Mouse (Mus musculus): ENCODE measurements around the gene Mvb12b. TPM values are rescaled to one million over a fixed set of nuclear protein-coding genes. Genes with fewer than 3 reads are reported as not detected.

Mvb12b gene
- polyA plus RNA-seq, 1 experiment, result 13.6 TPM

GRCm38 (mm10) chr2:33788851-33789250 lies 98.9 kb downstream of the Mvb12b start:
- Histone ChIP-seq H3K36me3 (ENCODE audit: control insufficient read depth, insufficient read depth, low read length) (no peaks in the 10 kb centered on the region), H3K4me1 (ENCODE audit: control insufficient read depth, insufficient read depth, insufficient read length) (no peaks in the 10 kb centered on the region), H3K4me3 (ENCODE audit: extremely low read depth, insufficient read depth, insufficient read length) (no peak overlapping the region), H3K27ac (ENCODE audit: insufficient read depth, low read length) (no peak overlapping the region), H3K27me3 (ENCODE audit: control insufficient read depth, insufficient read depth, low read length) (no peaks in the 10 kb centered on the region)
- TF ChIP-seq POLR2A (IDR thresholded peaks at IDR 0.05; ENCODE audit: low read depth, low read length) (no peak), CTCF (IDR thresholded peaks at IDR 0.05; ENCODE audit: extremely low read depth, insufficient read depth, insufficient read length, insufficient replicate concordance) (no peak)
- 94% methylated on average over 7 of the region's 7 CpGs for WGBS
- DNase-seq (ENCODE audit: low read depth in 1 of 2, low spot score in 2 of 2), result no peak

GRCm38 (mm10) chr2:33788131-33788530 lies 99.6 kb downstream of the Mvb12b start:
- H3K36me3 ChIP-seq (ENCODE audit: control insufficient read depth, insufficient read depth, low read length), result no peaks in the 10 kb centered on the region
- WGBS, result 92% methylated on average over 13 of the region's 13 CpGs
- no peaks in the 10 kb centered on the region for H3K27me3 ChIP-seq (ENCODE audit: control insufficient read depth, insufficient read depth, low read length)
- DNase-seq (ENCODE audit: low read depth in 1 of 2, low spot score in 2 of 2), result no peak
- no peaks in the 10 kb centered on the region for H3K4me1 ChIP-seq (ENCODE audit: control insufficient read depth, insufficient read depth, insufficient read length)
- no peak overlapping the region for H3K27ac ChIP-seq (ENCODE audit: insufficient read depth, low read length)
- no peak overlapping the region for H3K4me3 ChIP-seq (ENCODE audit: extremely low read depth, insufficient read depth, insufficient read length)
- TF ChIP-seq CTCF (IDR thresholded peaks at IDR 0.05; ENCODE audit: extremely low read depth, insufficient read depth, insufficient read length, insufficient replicate concordance), result no peak
- no peak for TF ChIP-seq POLR2A (IDR thresholded peaks at IDR 0.05; ENCODE audit: low read depth, low read length)

DNA sequence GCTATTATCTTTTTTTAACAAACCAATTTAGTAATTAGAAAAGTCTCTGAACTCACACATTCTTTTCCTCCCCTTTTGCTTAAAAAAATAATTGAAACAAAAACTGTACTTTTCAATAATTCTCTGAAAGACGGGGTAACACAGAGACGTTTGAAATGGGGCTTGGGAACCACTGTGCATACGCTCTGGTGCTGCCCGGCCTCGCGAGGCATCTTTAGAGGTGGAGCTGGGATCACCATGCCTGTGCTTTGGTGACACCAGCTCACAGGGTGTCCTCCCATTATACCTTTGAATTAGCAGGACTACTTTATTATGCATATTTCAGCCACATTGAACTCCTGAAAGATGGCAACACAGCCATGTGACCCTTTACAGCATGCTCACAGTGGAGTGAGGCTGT lies 101.7 kb downstream of the Mvb12b start:
- Histone ChIP-seq H3K4me1 (ENCODE audit: control insufficient read depth, insufficient read depth, insufficient read length) (no peaks in the 10 kb centered on the region), H3K27me3 (ENCODE audit: control insufficient read depth, insufficient read depth, low read length) (no peaks in the 10 kb centered on the region), H3K36me3 (ENCODE audit: control insufficient read depth, insufficient read depth, low read length) (no peaks in the 10 kb centered on the region), H3K27ac (ENCODE audit: insufficient read depth, low read length) (no peak overlapping the region), H3K4me3 (ENCODE audit: extremely low read depth, insufficient read depth, insufficient read length) (no peak overlapping the region)
- TF ChIP-seq POLR2A (IDR thresholded peaks at IDR 0.05; ENCODE audit: low read depth, low read length) (no peak), CTCF (IDR thresholded peaks at IDR 0.05; ENCODE audit: extremely low read depth, insufficient read depth, insufficient read length, insufficient replicate concordance) (no peak)
- WGBS, result 96% methylated on average over 6 of the region's 6 CpGs
- no peak for DNase-seq (ENCODE audit: low read depth in 1 of 2, low spot score in 2 of 2)

GRCm38 (mm10) chr2:33785596-33785995 lies 102.2 kb downstream of the Mvb12b start:
- H3K4me3 ChIP-seq (ENCODE audit: extremely low read depth, insufficient read depth, insufficient read length), result no peak overlapping the region
- WGBS, result 93% methylated on average over 13 of the region's 13 CpGs
- DNase-seq (ENCODE audit: low read depth in 1 of 2, low spot score in 2 of 2), result no peak

DNA sequence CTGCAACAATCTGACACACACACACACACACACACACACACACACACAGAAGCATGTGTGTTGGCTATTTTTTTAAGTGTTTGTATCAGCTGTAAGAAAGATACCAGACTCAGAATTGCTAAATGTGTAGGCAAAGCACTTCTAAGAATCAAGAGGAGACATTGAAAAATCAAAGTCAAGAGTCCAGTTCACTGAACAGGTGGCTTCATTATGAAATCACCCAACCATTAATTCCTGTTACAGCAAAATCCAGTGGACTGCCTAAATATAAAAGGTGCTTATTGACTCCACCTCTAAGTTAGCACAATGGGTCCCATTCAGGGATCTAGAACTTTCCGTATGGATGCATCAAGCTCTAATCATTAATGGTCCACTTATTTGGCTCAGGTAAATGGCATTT lies 103.0 kb downstream of the Mvb12b start:
- TF ChIP-seq POLR2A (IDR thresholded peaks at IDR 0.05; ENCODE audit: low read depth, low read length), result no peak
- TF ChIP-seq CTCF (IDR thresholded peaks at IDR 0.05; ENCODE audit: extremely low read depth, insufficient read depth, insufficient read length, insufficient replicate concordance), result no peak
- Histone ChIP-seq H3K27ac (ENCODE audit: insufficient read depth, low read length) (no peak overlapping the region), H3K27me3 (ENCODE audit: control insufficient read depth, insufficient read depth, low read length) (no peaks in the 10 kb centered on the region), H3K4me3 (ENCODE audit: extremely low read depth, insufficient read depth, insufficient read length) (no peak overlapping the region), H3K36me3 (ENCODE audit: control insufficient read depth, insufficient read depth, low read length) (no peaks in the 10 kb centered on the region), H3K4me1 (ENCODE audit: control insufficient read depth, insufficient read depth, insufficient read length) (no peaks in the 10 kb centered on the region)
- no peak for DNase-seq (ENCODE audit: low read depth in 1 of 2, low spot score in 2 of 2)
- 95% methylated on average over 1 of the region's 1 CpGs for WGBS

More at GRCm38 (mm10) chr2:33785596-33785995, 102.2 kb downstream of the Mvb12b start:
- H3K4me1 ChIP-seq (ENCODE audit: control insufficient read depth, insufficient read depth, insufficient read length), result no peaks in the 10 kb centered on the region
- no peaks in the 10 kb centered on the region for H3K36me3 ChIP-seq (ENCODE audit: control insufficient read depth, insufficient read depth, low read length)
- no peak overlapping the region for H3K27ac ChIP-seq (ENCODE audit: insufficient read depth, low read length)
- TF ChIP-seq POLR2A (IDR thresholded peaks at IDR 0.05; ENCODE audit: low read depth, low read length) (no peak), CTCF (IDR thresholded peaks at IDR 0.05; ENCODE audit: extremely low read depth, insufficient read depth, insufficient read length, insufficient replicate concordance) (no peak)
- H3K27me3 ChIP-seq (ENCODE audit: control insufficient read depth, insufficient read depth, low read length), result no peaks in the 10 kb centered on the region

DNA sequence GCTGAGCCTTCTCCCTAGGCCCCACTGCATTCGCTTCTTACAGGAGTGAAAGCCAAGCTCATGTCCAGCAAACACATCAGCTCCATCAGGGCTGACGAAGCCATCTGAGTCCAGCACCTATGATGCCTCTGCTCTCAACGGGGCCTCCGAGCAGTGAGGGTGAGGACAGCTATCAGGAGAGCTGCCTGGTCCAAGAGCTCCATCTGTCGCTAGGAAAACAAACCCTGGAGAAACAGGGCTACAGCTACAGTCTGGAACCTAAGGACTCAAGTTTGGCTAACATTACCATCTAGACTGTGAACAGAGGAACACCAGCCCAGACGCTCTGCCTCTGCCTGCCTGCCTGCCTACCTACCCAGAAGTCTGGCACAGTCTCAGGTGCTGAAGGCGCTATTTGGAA lies 104.3 kb downstream of the Mvb12b start:
- whole genome bisulfite sequencing, result 97% methylated on average over 7 of the region's 7 CpGs
- no peak overlapping the region for H3K4me3 ChIP-seq (ENCODE audit: extremely low read depth, insufficient read depth, insufficient read length)
- H3K27ac ChIP-seq (ENCODE audit: insufficient read depth, low read length), result no peak overlapping the region
- TF ChIP-seq POLR2A (IDR thresholded peaks at IDR 0.05; ENCODE audit: low read depth, low read length) (no peak), CTCF (IDR thresholded peaks at IDR 0.05; ENCODE audit: extremely low read depth, insufficient read depth, insufficient read length, insufficient replicate concordance) (no peak)
- DNase-seq (ENCODE audit: low read depth in 1 of 2, low spot score in 2 of 2), result no peak
- H3K36me3 ChIP-seq (ENCODE audit: control insufficient read depth, insufficient read depth, low read length), result no peaks in the 10 kb centered on the region
- no peaks in the 10 kb centered on the region for H3K27me3 ChIP-seq (ENCODE audit: control insufficient read depth, insufficient read depth, low read length)
- H3K4me1 ChIP-seq (ENCODE audit: control insufficient read depth, insufficient read depth, insufficient read length), result no peaks in the 10 kb centered on the region

- 94% methylated on average over 11 of the region's 11 CpGs for WGBS
- Histone ChIP-seq H3K27me3 (ENCODE audit: control insufficient read depth, insufficient read depth, low read length) (no peaks in the 10 kb centered on the region), H3K27ac (ENCODE audit: insufficient read depth, low read length) (no peak overlapping the region), H3K4me1 (ENCODE audit: control insufficient read depth, insufficient read depth, insufficient read length) (no peaks in the 10 kb centered on the region), H3K36me3 (ENCODE audit: control insufficient read depth, insufficient read depth, low read length) (no peaks in the 10 kb centered on the region), H3K4me3 (ENCODE audit: extremely low read depth, insufficient read depth, insufficient read length) (no peak overlapping the region)
- DNase-seq (ENCODE audit: low read depth in 1 of 2, low spot score in 2 of 2), result no peak
- TF ChIP-seq POLR2A (IDR thresholded peaks at IDR 0.05; ENCODE audit: low read depth, low read length), result no peak
- TF ChIP-seq CTCF (IDR thresholded peaks at IDR 0.05; ENCODE audit: extremely low read depth, insufficient read depth, insufficient read length, insufficient replicate concordance), result no peak
Measured at GRCm38 (mm10) chr2:33781655-33782400, 105.9 kb downstream of the Mvb12b start.
